Mouse (Mus musculus) gastrocnemius, postnatal 25 days (tissue): ENCODE data around the gene Cobll1. TPM values are rescaled to one million over a fixed set of nuclear protein-coding genes. Genes with fewer than 3 reads are reported as not detected.

ENCODE experiments used
- DNase-seq: peaks from one replicate; pipeline ENCODE4 v3.0.0; 2022
- total RNA-seq, 2 experiments: library from RNA; stranded (reverse); gene quantifications; 1 replicate in 1 of 2; 2 replicates in 1 of 2; pipeline ENCODE4 v1.2.3; 2021

Cobll1 gene
- total RNA-seq, 2 experiments from 2014 or later = 3.9 to 4.8 TPM

DNA sequence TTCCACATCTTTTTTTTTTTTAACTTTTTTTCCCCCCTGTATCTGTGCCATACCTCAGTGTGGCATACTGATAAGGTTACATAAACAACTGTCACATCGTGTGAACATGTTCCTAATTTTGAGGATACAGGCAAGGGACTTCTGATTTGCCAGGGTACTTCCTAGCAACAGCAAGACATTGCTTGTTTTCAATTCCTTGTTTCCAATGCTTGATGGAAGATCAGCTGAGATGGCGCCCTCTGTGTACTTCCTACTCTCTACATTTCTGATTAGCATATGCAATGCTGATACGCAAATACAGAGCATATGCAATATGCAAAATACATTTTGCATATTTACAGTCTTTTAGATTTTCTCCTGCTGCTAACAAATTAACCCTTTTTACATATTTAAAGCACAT lies 152.0 kb downstream of the Cobll1 start:
- DNase-seq = no peak

DNA sequence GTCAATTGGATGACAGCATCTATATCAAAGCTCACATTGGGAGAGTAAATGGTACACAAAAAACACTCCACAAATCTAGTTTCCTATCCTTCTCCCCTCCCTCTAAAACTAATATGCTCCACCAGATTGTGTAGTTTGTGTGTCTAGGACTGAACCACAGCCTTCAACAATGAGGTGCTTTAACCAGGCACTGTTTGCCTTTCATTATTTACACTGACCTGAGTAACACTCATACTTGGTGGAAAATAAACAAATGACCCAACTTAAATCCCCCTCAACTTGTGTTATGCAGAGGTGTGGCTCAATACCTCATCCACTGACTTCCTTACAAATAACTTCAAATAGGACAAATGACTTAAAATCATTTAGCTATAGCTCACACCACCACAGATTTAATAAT lies 155.8 kb downstream of the Cobll1 start:
- DNase-seq = no peak

DNA sequence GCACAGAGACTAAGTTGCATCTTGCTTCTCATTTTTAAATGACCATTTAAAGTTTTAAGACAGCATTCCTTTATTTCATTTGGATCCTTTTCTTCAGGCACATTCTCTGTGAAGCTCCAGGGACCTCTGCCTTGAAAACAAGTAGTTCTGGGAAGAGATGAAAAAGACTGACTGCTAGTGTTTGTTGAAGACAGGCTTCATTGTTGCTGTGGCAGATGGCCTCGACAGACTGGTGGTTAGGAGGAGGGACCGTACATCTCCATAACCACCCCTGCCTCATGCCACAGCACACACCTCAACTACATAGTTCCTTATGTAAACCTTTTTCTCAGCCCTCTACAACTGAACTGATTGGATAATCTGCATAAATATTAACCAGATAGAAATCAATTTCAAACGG lies 161.7 kb downstream of the Cobll1 start:
- no peak for DNase-seq

DNA sequence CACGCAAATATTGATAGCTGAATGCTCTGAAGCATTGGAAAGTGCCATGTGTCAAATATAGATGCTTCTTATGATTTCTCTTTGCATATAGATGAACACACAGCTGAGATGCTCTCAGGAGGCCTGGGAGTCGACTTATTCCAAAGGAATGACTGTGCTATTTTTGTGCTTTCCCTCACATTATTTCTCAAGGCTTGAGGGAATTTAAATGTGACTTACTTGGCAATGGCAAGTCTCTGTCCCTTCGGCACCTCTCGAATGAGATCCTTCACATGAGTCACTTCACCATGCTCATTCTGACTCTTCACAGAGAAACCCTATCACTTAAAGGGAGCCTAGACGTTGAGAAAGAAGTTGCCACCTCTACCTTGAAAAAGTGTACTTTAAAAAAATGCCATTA lies 163.4 kb downstream of the Cobll1 start:
- DNase-seq = no peak

DNA sequence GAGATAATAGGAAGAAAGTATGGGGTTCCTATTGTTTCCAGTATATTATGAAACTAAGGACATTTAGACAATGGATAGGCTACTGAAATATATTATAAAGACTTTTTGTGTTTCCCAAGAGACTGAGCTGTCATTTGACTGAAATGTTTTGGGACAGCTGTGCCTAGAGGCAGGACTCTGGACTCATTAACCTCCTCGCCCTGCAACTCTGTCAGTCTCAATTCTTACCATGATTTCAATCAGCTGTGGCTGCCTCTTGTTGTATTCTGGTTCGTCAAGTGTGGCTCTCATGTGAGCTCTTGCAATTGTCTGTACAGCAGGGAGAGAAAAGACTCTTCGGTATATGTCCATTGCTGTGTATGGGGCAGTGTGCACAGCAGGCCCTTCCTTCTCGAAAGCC lies 163.8 kb downstream of the Cobll1 start:
- DNase-seq = no peak

DNA sequence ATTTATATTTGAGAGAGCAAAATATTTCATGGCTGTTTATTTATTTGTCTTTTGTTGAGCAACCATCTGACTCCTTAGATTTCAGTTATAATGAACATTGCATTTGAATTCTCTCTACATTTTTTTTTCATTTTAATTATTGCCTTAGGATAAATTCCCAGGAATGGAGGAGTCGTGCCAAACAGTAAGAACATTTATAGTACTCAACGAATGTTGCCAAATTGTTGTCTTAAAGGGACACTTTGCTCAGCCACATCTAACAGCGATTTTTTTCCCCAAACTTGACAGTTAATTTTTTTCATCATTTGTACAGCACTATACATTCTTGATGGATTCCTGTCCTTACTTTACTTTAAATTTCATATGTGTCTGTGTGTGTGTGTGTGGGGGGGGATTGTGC lies 167.0 kb downstream of the Cobll1 start:
- DNase-seq = no peak

DNA sequence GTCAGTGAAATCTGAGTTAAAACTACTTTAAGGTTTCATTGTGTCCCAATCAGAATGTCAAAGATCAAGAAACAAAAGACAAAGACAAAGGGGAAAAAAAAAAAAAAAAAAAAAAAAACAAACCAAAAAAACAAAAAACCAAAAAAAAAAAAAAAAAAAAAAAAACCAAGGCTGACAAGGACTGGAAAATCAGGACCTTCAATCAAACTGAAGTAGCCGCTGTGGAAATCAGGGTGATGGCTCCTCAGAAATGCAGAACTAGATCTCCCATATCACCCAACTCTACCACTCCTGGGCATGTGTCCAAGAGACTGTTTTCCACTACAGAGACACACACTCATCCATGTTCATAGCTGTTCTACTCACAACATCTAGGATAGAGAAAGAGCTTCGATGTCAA lies 185.4 kb downstream of the Cobll1 start:
- DNase-seq = no peak

DNA sequence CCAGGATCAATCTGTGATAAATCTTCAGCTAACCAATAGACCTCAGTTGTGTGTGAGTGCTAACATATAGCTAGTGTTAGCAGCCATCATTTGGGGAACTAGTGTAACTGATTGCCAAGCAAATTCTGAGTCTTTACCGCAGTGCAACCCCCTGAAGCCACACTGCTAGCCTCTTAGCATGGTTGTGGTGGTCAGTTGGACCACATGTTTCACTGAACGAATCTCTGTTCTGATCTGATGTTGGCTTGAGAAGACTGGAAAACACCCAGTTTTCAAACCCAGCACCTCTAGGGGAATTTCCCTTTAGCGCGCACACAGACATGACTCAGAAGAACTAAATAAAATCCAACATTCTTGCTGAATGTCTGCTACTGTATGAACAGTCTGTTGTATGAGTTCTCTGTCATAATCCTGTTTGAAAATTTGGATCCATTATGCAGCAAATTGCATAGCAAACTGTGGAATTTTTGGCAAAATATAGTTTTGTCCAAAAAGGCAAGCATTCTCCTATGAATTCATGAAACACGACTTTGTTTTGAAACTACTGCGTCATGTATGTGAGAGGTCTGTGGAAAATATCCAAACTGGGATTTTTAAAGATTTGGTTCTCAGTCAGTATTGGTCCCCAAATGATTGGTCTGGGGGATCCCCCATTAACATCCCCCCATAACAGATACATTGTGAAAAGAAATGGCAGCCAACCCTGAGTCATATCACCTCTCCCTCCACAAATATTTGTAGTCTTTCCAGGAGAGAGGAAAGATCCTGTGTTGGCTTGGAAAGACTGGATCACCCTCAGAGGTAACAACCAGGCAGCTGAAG lies 186.8 kb downstream of the Cobll1 start:
- no peak for DNase-seq

DNA sequence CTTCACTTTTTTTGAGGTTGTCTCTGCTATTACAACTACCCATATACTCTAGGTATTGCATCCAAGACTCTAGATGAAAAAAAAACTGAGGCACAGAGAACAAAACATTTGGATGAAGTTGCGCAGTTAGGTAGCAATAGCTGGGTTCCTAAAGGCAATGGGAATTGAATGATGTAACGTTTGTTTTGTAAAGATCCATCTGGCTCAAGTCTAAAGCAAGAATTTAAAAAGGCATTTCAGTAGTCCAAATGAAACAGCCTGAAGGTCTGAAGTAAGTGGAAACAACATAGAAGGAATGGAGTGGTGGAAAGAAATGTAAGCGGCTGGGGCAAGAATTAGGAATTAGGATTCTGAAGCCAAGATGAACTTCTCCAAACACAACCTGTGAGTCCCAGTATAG lies 188.4 kb downstream of the Cobll1 start:
- DNase-seq = no peak

DNA sequence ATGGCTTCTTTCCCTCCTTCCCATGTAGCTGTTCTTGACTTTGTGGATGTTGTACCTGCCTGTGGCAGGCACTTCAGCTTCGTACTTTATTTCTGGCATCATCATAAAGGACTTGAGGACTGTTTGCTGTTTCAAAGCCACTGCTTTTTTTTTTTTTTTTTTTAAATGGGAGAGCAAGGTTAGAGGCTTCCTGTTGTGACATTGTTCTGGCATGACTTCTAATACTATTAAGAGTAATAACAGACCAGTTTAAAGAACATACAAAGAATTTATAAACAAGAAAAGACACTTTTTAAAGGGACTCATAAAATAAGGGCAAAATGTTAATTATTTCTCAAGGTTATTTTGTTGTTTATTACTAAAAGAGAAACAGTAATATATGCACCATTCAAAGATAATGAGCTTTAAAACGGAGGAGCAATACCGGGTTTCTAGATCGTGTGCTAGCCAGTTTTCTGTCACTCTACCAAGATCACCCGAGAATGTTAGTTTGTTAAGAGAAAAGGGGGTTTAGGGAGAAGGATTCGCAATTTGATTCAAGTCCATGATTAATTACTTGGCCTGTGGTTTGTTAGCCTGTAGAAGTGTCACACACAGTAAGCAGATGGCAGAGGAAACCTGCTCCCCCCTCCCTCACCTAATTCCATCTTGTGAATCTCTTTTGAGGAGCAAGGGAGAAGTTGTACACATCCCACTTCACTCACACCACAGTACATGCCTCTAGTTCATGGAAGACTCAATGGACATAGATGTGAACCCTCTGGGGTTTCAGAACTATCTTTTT lies 190.8 kb downstream of the Cobll1 start:
- no peak for DNase-seq

Other genes with a start within 250 kb of the Cobll1 start
- gene Grb14, start 214.4 kb downstream of the Cobll1 start, total RNA-seq = 10 to 100 TPM; 13.2 to 25.2 TPM
- under 1 TPM; 0.38 to 0.64 TPM for gene Slc38a11, start 124.6 kb upstream of the Cobll1 start, total RNA-seq